Mouse (Mus musculus) kidney, adult 2 months (tissue): ENCODE data around the gene Spaca7.

ENCODE experiments used
- CTCF ChIP-seq: fragments of 200-500 bp; conservative IDR thresholded peaks from 2 replicates; pipeline ENCODE4 v1.5.1; 2011; ENCODE audit warnings: low read depth, mild to moderate bottlenecking, control low read depth, low read length, moderate library complexity, mixed read lengths; ENCODE audit not compliant: insufficient read depth, insufficient read length
- POLR2A ChIP-seq: fragments of 200-500 bp; IDR thresholded peaks from one replicate; pipeline ENCODE4 v1.6.1; 2011; ENCODE audit warnings: low read depth, low read length, control low read depth

- TF ChIP-seq CTCF (no peak), POLR2A (no peak)
These were observed 24.1 kb upstream of the Spaca7 start for GRCm38 (mm10) chr8:12548680-12549079.
